Mouse (Mus musculus): ENCODE measurements at regions not wholly inside any gene's neighbourhood (a gene's known extent, or its start where the extent isn't known, plus 50 kb on each side); places are given as distances from the start of the nearest gene placed in this dataset.

GRCm38 (mm10) chr13:53846221-53846620, 209.3 kb downstream of the Drd1 start:
- 86% methylated on average over 5 of the region's 5 CpGs for WGBS
- H3K27ac ChIP-seq, result no peak overlapping the region

GRCm38 (mm10) chr13:53845786-53846185, 209.7 kb downstream of the Drd1 start:
- no peak overlapping the region for H3K27ac ChIP-seq
- H3K36me3 ChIP-seq, result no peaks in the 10 kb centered on the region
- ATAC-seq (ENCODE audit: insufficient number of reproducible peaks, insufficient read depth, low FRiP score, low TSS enrichment, low read depth), result no peak
- no peak overlapping the region for H3K4me2 ChIP-seq
- H3K9ac ChIP-seq, result no peak overlapping the region
- H3K27me3 ChIP-seq, result no peaks in the 10 kb centered on the region
- WGBS, result 87% methylated on average over 14 of the region's 14 CpGs
- no peaks in the 10 kb centered on the region for H3K9me3 ChIP-seq
- no peak overlapping the region for H3K4me3 ChIP-seq
- H3K4me1 ChIP-seq, result no peaks in the 10 kb centered on the region

More at GRCm38 (mm10) chr13:53846221-53846620, 209.3 kb downstream of the Drd1 start:
- H3K27me3 ChIP-seq, result no peaks in the 10 kb centered on the region
- no peaks in the 10 kb centered on the region for H3K36me3 ChIP-seq
- H3K4me1 ChIP-seq, result no peaks in the 10 kb centered on the region
- no peak overlapping the region for H3K4me3 ChIP-seq
- no peak overlapping the region for H3K4me2 ChIP-seq
- H3K9me3 ChIP-seq, result no peaks in the 10 kb centered on the region
- no peak overlapping the region for H3K9ac ChIP-seq
- ATAC-seq (ENCODE audit: insufficient number of reproducible peaks, insufficient read depth, low FRiP score, low TSS enrichment, low read depth), result no peak

GRCm38 (mm10) chr13:53825957-53826580, 229.4 kb downstream of the Drd1 start:
- Histone ChIP-seq H3K4me1 (no peaks in the 10 kb centered on the region), H3K9me3 (peaks cover 3% of the 10 kb centered on the region; the same call in 1 of the 2 replicates), H3K27me3 (no peaks in the 10 kb centered on the region), H3K27ac (no peak overlapping the region), H3K4me3 (no peak overlapping the region), H3K36me3 (no peaks in the 10 kb centered on the region), H3K4me2 (no peak overlapping the region), H3K9ac (no peak overlapping the region)
- WGBS, result 74% methylated on average over 8 of the region's 8 CpGs
- ATAC-seq (ENCODE audit: insufficient number of reproducible peaks, insufficient read depth, low FRiP score, low TSS enrichment, low read depth), result no peak

- Histone ChIP-seq H3K9ac (no peak overlapping the region), H3K4me3 (no peak overlapping the region), H3K36me3 (no peaks in the 10 kb centered on the region), H3K27me3 (no peaks in the 10 kb centered on the region), H3K27ac (no peak overlapping the region), H3K4me1 (no peaks in the 10 kb centered on the region), H3K9me3 (no peaks in the 10 kb centered on the region), H3K4me2 (no peak overlapping the region)
- 82% methylated on average over 8 of the region's 8 CpGs for WGBS
- no peak for ATAC-seq (ENCODE audit: insufficient number of reproducible peaks, insufficient read depth, low FRiP score, low TSS enrichment, low read depth)
Measured at GRCm38 (mm10) chr13:53822061-53822460, 233.4 kb downstream of the Drd1 start.

- peaks cover 28% of the 10 kb centered on the region for H3K27me3 ChIP-seq
Measured at GRCm38 (mm10) chr13:53815629-53816028, 239.9 kb downstream of the Drd1 start.

GRCm38 (mm10) chr13:53814088-53814487, 241.4 kb downstream of the Drd1 start:
- Histone ChIP-seq H3K9ac (no peak overlapping the region), H3K27ac (no peak overlapping the region), H3K4me1 (peaks cover 16% of the 10 kb centered on the region; the same call in 1 of the 2 replicates), H3K27me3 (peaks cover 35% of the 10 kb centered on the region), H3K36me3 (no peaks in the 10 kb centered on the region), H3K4me3 (no peak overlapping the region), H3K4me2 (no peak overlapping the region), H3K9me3 (no peaks in the 10 kb centered on the region)
- no peak for ATAC-seq (ENCODE audit: insufficient number of reproducible peaks, insufficient read depth, low FRiP score, low TSS enrichment, low read depth)
- WGBS, result 27% methylated on average over 9 of the region's 9 CpGs

More at GRCm38 (mm10) chr13:53815629-53816028, 239.9 kb downstream of the Drd1 start:
- H3K9me3 ChIP-seq, result no peaks in the 10 kb centered on the region
- H3K36me3 ChIP-seq, result no peaks in the 10 kb centered on the region
- no peak for ATAC-seq (ENCODE audit: insufficient number of reproducible peaks, insufficient read depth, low FRiP score, low TSS enrichment, low read depth)
- H3K4me1 ChIP-seq, result peaks cover 16% of the 10 kb centered on the region; the same call in 1 of the 2 replicates
- no peak overlapping the region for H3K4me3 ChIP-seq
- no peak overlapping the region for H3K4me2 ChIP-seq
- H3K27ac ChIP-seq, result no peak overlapping the region
- 80% methylated on average over 7 of the region's 7 CpGs for WGBS
- no peak overlapping the region for H3K9ac ChIP-seq

GRCm38 (mm10) chr13:53811862-53812261, 243.6 kb downstream of the Drd1 start:
- Histone ChIP-seq H3K4me1 (peaks cover 32% of the 10 kb centered on the region), H3K27ac (no peak overlapping the region), H3K9ac (no peak overlapping the region), H3K4me3 (no peak overlapping the region), H3K4me2 (no peak overlapping the region), H3K36me3 (no peaks in the 10 kb centered on the region), H3K27me3 (peaks cover 41% of the 10 kb centered on the region), H3K9me3 (no peaks in the 10 kb centered on the region)
- WGBS, result 37% methylated on average over 4 of the region's 4 CpGs
- ATAC-seq (ENCODE audit: insufficient number of reproducible peaks, insufficient read depth, low FRiP score, low TSS enrichment, low read depth), result no peak

GRCm38 (mm10) chr13:53811151-53811550, 244.4 kb downstream of the Drd1 start:
- no peaks in the 10 kb centered on the region for H3K36me3 ChIP-seq
- H3K9me3 ChIP-seq, result no peaks in the 10 kb centered on the region
- no peak overlapping the region for H3K4me3 ChIP-seq
- ATAC-seq (ENCODE audit: insufficient number of reproducible peaks, insufficient read depth, low FRiP score, low TSS enrichment, low read depth), result no peak
- no peak overlapping the region for H3K27ac ChIP-seq
- H3K4me1 ChIP-seq, result peaks cover 33% of the 10 kb centered on the region
- H3K4me2 ChIP-seq, result no peak overlapping the region
- WGBS, result 74% methylated on average over 8 of the region's 8 CpGs
- peaks cover 43% of the 10 kb centered on the region for H3K27me3 ChIP-seq
- H3K9ac ChIP-seq, result no peak overlapping the region; the same call in 1 of the 2 replicates

- 27% methylated on average over 13 of the region's 13 CpGs for WGBS
- Histone ChIP-seq H3K9ac (no peak overlapping the region), H3K27ac (no peak overlapping the region), H3K27me3 (peaks cover 43% of the 10 kb centered on the region), H3K4me2 (peak overlapping the region; percentile 31), H3K9me3 (no peaks in the 10 kb centered on the region), H3K36me3 (no peaks in the 10 kb centered on the region), H3K4me1 (peaks cover 20% of the 10 kb centered on the region), H3K4me3 (no peak overlapping the region)
- no peak for ATAC-seq (ENCODE audit: insufficient number of reproducible peaks, insufficient read depth, low FRiP score, low TSS enrichment, low read depth)
Measured at GRCm38 (mm10) chr13:53807791-53808525, 247.5 kb downstream of the Drd1 start.

GRCm38 (mm10) chr13:53805872-53806271, 249.6 kb downstream of the Drd1 start:
- WGBS, result 38% methylated on average over 4 of the region's 4 CpGs
- ATAC-seq (ENCODE audit: insufficient number of reproducible peaks, insufficient read depth, low FRiP score, low TSS enrichment, low read depth), result no peak

GRCm38 (mm10) chr13:53800978-53801377, 254.5 kb downstream of the Drd1 start:
- no peak overlapping the region for H3K9ac ChIP-seq
- no peak overlapping the region for H3K4me3 ChIP-seq
- H3K36me3 ChIP-seq, result no peaks in the 10 kb centered on the region
- peaks cover 3% of the 10 kb centered on the region for H3K4me1 ChIP-seq
- H3K9me3 ChIP-seq, result no peaks in the 10 kb centered on the region
- 85% methylated on average over 5 of the region's 5 CpGs for WGBS
- H3K27ac ChIP-seq, result no peak overlapping the region
- H3K27me3 ChIP-seq, result peaks cover 26% of the 10 kb centered on the region
- H3K4me2 ChIP-seq, result no peak overlapping the region
- ATAC-seq (ENCODE audit: insufficient number of reproducible peaks, insufficient read depth, low FRiP score, low TSS enrichment, low read depth), result no peak

More at GRCm38 (mm10) chr13:53805872-53806271, 249.6 kb downstream of the Drd1 start:
- no peak overlapping the region for H3K9ac ChIP-seq
- H3K4me2 ChIP-seq, result no peak overlapping the region
- H3K27me3 ChIP-seq, result peaks cover 37% of the 10 kb centered on the region
- no peak overlapping the region for H3K4me3 ChIP-seq
- no peaks in the 10 kb centered on the region for H3K9me3 ChIP-seq
- no peak overlapping the region for H3K27ac ChIP-seq
- H3K36me3 ChIP-seq, result no peaks in the 10 kb centered on the region
- H3K4me1 ChIP-seq, result peaks cover 20% of the 10 kb centered on the region

- H3K4me1 ChIP-seq, result no peaks in the 10 kb centered on the region
- H3K36me3 ChIP-seq, result no peaks in the 10 kb centered on the region
- H3K27me3 ChIP-seq, result peaks cover 8% of the 10 kb centered on the region; the same call in 1 of the 2 replicates
- H3K4me3 ChIP-seq, result no peak overlapping the region
- WGBS, result 75% methylated on average over 2 of the region's 2 CpGs
- ATAC-seq (ENCODE audit: insufficient number of reproducible peaks, insufficient read depth, low FRiP score, low TSS enrichment, low read depth), result no peak
- no peak overlapping the region for H3K9ac ChIP-seq
- H3K9me3 ChIP-seq, result peaks cover 3% of the 10 kb centered on the region; the same call in 1 of the 2 replicates
- no peak overlapping the region for H3K27ac ChIP-seq
- no peak overlapping the region for H3K4me2 ChIP-seq
Measured at GRCm38 (mm10) chr13:53788809-53789208, 266.7 kb downstream of the Drd1 start.

Data from embryonic facial prominence, embryonic 13.5 days (tissue).